Mouse (Mus musculus) ovary, postnatal 36 days (tissue): ENCODE measurements at regions not wholly inside any gene's neighbourhood (a gene's known extent, or its start where the extent isn't known, plus 50 kb on each side); places are given as distances from the start of the nearest gene placed in this dataset.
A peak's percentile ranks its signal among the peaks of the same experiment; 100 is the strongest.

Experiments
- DNase-seq: peaks from one replicate; pipeline ENCODE4 v3.0.0; 2022; ENCODE audit warnings: low spot score, mixed read lengths

DNA sequence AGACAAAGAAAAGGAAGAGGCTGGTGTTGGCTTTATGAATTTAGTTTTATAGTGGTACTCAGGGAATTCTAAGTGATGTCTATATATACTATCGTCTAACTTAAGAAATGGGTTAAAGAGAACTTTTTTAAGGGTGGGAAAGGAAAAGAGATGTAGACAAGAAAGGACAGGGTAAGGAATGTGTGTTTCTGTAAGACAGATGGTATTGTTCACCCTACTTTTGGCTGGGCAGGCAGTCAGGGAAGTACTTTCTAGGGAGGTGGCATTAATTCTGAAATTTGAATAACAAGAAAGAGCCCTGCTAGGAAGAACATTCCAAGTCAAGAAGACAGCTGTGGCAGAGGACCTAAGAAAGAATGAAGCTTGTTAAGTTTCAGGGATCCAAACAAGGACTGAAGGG lies 263.0 kb downstream of the Pik3r1 start:
- DNase-seq: no peak

DNA sequence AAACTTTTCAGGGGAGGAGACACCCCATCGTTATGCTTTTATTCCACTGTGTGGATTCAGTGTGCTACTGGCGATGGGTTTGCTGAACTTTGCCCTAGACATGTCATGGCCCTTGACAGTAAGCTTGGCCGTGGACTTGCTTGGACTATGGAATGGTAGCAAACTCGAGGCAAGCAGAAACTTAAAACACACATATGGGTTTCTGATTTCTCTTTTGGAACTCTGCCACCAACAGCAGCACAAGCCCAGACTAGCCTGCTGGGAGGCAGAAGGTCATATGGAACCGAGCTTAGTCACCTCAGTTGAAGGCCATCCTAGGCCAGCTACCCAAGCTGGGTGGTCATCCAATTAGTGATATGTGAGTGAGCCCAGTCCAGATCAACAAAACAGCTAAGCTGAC lies 263.8 kb downstream of the Pik3r1 start:
- peak; percentile 9 for DNase-seq

DNA sequence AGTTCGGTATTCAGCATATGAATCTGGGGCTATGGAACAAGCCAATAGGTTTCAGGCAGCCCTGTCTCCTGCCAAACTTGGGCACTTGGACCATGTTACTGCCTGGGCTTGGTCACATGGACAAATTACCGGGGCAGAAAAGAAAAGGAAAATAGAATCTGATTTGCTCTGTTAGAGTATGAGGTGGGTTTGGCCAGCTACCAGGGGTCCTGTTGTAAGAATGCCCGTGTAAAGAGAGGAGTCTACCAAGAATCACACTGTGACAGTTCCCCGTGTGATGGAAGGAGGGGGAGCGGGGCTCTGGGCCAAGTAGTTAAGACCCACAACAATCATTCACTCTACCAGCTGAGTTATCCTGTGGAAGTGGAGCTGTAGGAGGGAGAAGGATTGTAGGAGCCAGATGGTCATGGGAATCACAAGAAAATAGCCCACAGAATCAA lies 266.2 kb downstream of the Pik3r1 start:
- DNase-seq: no peak

DNA sequence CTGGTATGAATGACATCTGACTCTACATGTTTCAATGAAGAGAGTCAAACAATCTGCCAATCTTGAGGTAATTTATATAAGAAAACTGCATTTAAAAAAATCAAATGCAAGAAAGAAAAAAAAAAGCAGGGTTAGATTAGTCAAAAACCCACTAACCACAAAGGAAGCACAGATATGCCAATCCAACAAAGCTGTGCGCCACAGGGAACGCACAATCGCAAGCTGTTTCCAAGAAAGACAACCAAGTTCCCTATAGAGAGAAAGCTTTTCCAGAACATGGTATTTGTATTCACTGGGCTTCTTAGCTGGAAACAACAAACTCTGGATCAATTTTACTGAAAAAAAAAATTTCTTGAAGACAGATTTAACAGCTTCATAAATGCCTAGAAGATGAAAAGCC lies 267.0 kb downstream of the Pik3r1 start:
- no peak for DNase-seq

DNA sequence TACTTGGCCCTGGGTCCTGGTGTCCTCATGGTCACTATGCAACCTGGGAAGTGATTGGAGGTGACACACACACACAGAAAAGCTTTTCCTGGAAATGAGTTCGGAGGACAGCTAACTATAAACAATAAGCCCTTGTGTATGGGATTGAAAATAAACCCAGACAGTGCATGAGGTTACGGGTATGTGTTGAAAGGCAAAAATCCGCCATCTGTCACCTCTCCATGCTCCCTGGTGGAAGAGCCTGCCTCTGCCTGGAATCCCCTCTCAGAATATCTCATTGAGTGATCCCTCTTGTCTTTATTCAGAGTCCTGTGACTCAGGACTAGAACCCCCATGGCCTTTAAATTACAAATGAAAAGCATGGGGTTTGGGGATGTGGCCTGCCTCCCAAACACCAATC lies 276.2 kb downstream of the Pik3r1 start:
- no peak for DNase-seq

DNA sequence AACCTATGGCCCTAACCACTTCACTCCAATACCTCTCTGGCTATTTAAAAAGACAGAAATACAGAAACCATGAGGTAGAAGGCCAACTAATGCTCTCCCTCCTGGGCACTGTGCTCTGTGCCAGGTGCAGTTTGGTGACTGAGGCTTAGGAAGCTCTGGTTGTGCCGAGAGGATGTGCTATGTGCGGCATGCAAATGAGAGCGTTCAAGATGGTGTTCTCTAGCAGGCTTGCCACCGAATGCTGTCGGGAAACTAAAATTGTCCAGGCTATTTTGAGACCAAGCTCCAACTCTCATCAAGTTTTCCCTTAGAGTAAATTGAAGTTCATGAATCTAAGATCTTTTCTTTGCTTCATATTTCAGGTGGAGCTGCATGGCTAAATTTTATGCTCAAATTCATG lies 277.1 kb downstream of the Pik3r1 start:
- no peak for DNase-seq

DNA sequence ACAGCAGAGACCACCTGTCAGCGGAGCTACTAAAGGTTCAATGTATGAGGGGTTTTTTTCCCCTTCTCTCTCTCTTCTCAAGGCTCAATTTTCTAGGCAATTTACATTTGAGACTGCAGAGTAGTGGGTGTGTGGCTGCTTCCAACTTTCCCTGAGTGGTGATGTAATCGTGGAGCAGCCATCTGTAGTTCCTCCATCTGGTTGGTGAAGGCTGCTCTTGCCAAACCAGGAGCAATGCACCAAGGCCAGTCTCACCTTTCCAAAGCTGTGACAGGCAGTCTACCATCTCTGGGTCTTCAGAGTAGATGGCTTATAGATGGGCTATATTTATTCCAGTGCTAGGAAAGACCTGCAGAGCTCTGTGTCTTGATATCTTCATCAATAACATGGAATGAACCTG lies 280.4 kb downstream of the Pik3r1 start:
- DNase-seq: no peak

DNA sequence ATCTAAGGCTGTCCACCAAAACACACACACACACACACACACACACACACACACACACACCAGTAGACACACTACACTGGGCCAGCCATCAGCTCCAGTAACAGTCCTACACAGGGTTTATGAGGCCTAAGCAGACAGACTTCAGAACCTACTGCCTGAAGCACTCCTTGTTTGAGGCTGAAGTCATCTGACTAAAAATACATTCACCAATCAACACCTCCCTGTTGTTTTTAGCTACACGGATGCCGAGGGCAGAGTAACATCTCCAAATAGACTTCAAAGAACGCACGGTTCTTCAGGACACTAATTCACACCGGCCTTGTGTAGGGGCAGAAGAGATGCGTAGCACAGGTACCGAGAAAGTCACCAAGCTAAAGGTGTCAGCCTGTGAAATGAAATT lies 282.2 kb downstream of the Pik3r1 start:
- DNase-seq: no peak

DNA sequence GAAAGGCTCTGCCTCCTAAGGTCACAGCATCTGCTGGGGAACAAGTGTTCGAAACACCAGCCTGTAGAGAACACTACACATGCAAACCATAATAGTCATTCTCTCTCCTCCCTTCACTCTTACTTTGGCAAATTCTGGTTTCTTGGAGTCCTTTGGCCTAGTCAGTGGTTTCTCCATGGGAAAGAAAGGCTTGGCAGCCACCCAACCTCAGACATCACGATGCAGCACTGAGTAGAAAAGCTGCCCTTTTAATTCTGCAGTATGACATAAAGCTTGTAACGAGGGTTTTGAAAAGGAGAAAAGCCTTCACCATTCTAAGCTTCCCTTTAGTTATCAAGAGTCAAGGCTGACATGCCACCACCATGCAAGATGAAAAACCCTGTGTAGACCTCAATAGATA lies 284.2 kb downstream of the Pik3r1 start:
- no peak for DNase-seq

DNA sequence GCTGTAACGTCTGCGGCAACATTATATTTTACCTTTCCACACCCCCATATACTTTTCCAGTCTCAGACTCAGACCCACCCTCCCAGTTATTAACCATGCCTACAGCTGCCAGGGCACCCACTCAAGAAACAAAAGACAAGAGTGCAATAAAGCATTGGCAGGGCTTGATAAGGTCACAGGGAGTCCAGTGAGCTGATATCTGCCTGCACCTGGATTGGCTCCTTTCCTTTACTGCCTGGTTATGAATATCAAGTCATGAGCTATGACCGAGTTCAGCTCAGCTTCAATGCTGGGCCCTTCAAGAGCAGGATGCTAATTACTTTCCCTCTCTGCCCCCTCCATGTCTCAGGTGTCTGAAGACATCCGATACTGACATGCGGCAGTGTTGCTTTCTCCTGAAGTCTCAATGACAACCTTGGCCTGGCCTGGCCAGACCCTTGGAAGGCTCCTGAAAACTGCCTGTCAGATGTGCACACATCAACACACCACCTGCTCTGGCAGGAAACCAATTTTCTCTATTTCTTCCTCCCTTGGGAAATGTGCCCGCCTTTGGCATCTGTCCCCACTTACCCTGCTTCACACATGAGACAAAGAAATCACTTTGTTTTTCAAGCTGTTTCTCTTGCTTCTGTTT lies 286.3 kb downstream of the Pik3r1 start:
- no peak for DNase-seq

DNA sequence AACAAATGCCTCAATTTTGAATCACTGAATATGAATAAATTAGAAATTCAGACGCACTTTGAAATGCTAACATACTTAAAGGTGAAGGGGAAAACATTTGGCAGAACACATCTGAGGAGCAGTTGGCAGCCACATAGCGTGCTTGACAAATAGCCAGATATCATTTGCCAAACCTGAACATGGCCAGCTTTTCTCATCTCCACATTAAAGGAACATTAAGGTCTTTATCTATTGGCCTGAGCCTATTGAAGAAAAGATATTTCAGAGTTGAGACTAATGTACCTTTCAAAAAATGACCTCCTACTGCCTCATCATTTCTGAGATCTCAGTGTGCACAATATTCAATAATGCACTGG lies 288.7 kb downstream of the Pik3r1 start:
- no peak for DNase-seq

DNA sequence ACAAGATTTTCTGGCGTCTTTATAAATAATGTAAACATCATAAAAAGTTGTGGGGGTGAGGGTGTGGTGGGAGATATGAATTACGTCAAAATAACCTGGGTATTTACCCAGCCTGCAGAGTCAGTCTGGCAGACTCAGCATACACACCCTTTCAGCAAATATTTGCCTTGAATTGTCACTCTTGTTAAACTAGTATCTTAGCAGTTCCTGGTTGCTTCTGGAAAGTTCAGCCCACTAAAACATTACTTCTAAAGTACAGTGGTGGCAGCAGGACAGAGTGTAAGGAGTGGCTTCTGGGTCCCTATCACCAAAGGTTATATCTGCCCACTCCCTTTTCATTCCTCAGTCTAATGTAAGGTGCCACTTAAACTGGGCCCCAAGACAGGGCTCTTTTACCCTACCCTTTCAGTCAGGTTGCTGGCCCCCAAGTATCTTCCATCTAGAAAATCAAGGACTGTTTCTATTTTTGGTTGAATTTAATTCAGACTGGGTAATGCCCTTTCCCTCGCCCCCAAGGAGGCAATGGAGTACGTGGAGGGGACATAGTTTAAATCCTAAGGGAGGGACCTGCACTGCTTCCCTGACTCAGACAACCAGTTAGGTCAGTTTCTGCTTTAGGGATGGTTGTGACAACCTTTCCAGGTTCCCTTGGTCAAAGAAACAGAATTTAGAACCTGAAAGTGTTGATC lies 289.3 kb downstream of the Pik3r1 start:
- DNase-seq: no peak

DNA sequence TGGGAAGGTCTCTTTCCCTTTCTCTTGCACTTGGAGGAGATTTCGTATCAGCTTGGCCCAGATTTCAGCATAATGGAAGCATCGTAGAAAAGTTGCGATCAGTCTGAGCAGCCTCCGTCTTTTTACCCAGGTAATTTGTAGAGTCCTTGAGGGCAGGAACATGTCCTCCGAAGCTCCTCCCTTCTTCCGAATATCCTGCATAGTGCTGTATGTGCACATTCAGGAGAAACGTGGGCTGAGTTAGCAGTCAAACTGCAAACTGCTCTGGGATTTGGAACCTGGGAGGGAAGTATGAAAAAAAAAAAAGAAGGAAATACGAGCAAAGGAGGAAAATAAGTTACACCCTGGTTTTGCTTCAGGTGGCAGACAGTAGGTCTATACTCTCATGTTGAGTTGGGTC lies 294.7 kb downstream of the Pik3r1 start:
- DNase-seq: no peak

DNA sequence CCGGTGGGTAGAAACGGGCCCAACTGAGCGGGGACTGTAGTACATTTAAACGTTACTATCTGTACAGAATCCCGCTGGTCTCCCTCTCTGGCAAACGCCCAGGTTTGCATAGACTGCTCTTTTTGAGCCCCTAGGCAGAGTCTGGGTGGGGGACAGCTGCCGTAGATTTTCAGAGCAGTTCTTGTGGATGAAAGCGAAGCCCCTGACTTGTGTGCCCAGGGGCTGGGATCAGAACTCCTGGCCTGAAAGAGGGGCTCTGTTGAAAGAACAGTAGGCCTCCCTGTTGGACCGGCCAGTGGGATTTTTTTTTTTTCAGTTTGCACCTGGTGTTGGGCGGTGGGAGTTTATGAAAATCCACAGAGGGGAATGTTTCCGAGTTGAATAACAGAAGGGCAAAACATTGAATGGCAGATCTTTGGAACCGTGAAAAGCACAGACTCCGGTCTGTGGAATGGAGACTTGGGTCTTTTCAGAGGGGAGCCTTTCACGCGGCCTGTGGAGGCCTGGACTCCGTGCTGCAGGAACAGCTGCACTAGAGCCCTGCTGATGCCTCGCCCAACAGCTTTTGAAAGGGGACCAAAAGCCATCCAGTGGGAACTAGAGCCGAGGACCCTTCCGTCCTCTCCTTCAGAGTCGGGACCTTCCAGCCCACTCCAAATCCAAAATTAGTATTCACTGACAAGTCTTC lies 297.3 kb downstream of the Pik3r1 start:
- no peak for DNase-seq

DNA sequence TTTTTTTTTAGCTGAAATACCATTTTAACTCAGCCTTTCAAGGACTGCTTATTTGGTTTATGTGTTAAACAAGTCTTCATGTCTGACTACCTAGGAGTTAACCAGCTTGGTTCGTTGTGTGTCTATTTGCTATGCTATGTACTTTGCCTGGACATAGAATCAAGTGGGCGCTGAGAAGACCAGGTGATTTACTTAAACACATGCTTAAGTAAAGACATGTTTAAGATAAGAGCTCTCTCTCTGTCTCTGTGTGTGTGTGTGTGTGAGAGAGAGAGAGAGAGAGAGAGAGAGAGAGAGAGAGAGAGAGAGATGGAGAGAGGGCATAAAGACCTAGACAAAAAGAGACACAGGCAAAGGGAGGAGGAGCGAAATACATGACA lies 302.3 kb downstream of the Pik3r1 start:
- DNase-seq: no peak

DNA sequence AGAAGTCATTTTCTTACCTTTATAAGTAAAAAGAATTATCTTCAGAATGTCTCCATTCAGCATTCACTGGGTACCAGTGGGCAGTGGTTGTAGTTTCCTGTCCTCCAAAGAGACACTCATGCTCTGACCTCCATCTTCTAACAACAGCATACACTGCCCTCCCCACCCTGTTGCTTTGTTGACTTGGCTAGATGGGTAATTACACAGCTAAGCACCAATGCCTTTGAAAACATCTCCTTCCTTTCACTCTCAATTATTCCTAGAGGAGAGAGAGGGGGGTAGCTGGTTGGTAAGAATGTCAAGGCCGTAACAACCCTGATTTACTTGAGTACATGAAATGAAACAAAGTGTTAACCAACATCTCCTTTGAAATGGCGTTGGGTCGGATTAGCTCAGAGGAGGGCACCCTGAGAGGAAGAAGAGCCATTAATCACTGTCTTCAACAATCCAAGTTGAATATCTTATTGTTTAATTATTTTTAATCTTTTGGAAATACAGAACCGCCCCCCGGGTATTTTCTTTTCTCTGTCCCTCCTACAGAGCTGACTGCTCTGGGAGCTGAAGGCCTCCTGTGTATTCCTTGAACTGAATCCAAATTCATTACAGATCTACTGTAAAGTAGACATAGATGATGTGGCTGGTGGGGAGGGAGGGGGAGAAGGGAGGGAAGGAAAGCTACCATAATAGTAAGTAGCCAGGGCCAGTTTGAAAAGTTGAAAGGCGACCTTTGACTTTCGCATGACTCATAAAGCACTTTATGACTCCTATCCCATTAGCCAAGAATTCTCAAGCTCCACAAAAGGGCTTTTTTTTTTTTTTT lies 302.9 kb downstream of the Pik3r1 start:
- DNase-seq: no peak

DNA sequence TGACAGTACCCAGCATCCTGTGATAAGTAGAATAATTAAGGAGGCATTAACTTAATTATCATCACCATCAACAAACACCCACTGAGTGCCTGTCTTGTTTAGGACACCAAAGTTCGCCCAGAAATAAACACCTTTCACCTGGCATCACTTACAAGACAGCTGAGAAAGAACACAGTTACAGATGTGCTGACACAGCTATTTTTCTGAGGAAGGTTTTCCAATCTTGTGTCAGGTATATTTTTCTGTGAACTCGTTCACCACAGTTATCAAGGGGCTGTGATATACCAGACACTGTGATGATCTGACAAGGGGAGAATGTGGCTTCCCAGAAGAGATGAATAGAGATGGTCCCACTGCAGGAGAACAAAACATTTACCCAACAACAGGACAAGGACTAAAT lies 311.1 kb downstream of the Pik3r1 start:
- no peak for DNase-seq

DNA sequence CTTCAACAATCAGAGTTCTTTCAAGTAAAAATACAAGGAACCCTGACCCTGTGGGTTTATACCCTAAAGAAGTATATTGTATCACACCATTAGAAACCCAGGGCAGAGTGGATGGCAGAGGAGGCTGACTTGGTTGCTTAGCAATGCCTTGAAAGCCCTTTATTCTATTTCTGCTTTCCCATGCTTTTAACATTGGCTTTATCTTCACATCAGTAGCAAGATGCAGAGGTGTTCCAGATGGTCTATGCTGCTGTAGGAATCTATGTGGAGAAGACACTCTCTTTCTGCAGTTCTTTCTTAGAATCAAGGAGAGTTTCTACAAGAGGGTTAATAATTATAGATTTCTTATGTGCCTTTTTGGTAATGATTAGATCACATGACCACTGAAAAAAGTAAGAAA lies 313.7 kb downstream of the Pik3r1 start:
- no peak for DNase-seq

DNA sequence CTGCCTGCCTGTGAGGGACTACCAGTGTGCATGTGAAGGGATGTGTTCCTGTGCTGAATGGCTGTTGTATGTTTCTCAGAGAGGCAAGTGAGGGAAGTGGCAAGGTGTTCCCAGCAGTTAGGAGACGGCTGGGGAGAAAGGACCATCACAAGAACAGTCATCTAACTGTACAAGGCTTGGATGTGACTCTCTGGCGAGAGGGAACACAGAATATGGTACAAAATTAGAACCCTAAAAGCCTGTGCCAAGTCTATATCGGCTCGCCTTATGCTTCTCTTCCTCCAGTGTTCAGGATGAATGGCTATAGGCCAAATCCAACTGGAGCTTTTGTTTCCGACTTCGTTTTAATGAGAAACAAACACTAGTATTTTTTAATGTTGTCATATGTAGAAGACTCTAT lies 317.5 kb downstream of the Pik3r1 start:
- no peak for DNase-seq

DNA sequence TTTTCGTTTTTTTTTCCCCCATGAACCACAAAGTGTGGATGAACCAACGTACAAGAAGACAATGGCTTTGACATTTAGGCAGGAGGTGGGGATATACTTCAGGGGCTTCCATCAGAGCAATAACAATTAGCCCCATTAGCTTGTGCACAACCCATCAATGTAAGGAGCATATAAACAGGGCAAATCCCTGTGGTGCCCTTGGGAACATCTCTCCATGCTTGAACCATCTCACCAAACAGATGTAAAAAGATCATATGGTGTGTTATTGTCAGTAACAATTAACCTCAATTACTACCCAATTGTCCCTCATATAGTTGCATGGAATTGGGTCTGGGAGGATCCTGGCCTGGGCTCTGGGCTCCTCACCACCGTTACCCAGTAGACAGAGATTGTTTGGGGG lies 328.5 kb downstream of the Pik3r1 start:
- DNase-seq: no peak

DNA sequence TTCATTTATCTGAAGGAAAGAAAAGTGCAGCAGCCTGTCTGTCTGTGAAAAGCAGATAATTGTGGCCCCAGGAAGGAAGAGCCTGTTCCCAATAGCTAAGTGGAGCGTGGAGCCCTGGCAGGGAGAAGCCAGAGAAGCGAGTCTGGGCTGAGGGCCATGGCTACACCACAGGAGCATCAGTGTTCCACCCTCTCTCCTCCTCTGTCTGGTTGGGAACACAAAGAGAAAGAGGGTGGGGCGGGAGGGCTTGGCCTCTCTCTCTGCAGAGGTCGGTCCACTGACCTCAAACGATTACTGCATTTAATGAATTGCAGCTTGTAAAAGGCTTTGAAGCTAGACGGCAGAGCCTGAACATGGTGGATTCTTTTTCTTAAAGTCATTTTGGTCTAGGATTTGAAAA lies 329.0 kb downstream of the Pik3r1 start:
- no peak for DNase-seq

DNA sequence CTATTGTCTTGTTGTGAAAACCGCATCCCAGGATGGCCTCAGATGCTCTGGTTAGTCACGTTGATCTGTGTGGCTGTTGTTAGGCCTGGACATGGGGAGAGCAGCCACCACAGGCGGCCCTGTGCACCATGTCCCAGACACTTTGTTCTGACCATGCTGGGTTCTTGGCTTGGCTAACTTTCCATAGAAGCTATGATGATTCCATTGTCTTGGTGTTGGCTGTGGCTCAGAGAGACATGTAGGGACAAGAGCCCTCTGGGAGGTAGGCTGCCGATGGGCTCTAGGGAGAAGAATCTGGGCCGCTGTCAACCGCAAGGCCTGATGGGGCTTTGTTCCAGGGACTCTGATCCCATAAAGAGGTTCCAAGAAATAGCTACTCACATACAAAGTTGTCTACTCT lies 334.9 kb downstream of the Pik3r1 start:
- DNase-seq: no peak
